Mouse (Mus musculus) cortical plate, adult 2 months (tissue): ENCODE measurements around the gene Shcbp1l.
"Not testable (repeated sequence)": the region's sequence is repeated elsewhere in the genome, so short reads cannot be mapped to it uniquely, and the experiment has no call there.

Experiments
- CTCF ChIP-seq: fragments of 200-500 bp; IDR thresholded peaks from 2 replicates; pipeline ENCODE4 v1.5.1; 2011; ENCODE audit warnings: mild to moderate bottlenecking, control low read depth, low read length; ENCODE audit not compliant: insufficient read depth; ENCODE audit errors: extremely low read depth
- POLR2A ChIP-seq: fragments of 200-500 bp; IDR thresholded peaks from 2 replicates; pipeline ENCODE4 v1.6.1; 2011; ENCODE audit warnings: mild to moderate bottlenecking, low read length, control low read depth; ENCODE audit not compliant: insufficient read depth; ENCODE audit errors: extremely low read depth

GRCm38 (mm10) chr1:153415742-153416141 lies 9.2 kb upstream of the Shcbp1l start:
- not testable (repeated sequence) for TF ChIP-seq POLR2A, CTCF
